9 mouse cellular contexts compared by ENCODE assay signal in genomic region chr9:75282830-75283229, GRCm38 (mm10). TPM values are rescaled to one million over a fixed set of nuclear protein-coding genes. Genes with fewer than 3 reads are reported as not detected.
DNase-seq lines count a peak whose midpoint lies in the region; ATAC-seq and TF ChIP-seq lines count a peak whose summit lies in the region.
"Had no signal": no experiment of that assay in that cellular context is flagged by ENCODE, and none has a peak within 500 bp of the region (broad histone marks: within the 10 kb centered on the region; RNA-seq: fewer than 3 reads in every experiment).

No protein-coding gene starts in this region.

- peak; percentile 50 for DNase-seq in hindbrain, embryonic 10.5 days (ENCODE audit: low spot score)
- DNase-seq in MEL-GATA-1-ER (ENCODE audit: extremely low read depth, low read depth), result peak; percentile 66
- DNase-seq in cerebellum, adult 2 months, result peak; percentile 81 to 82
- peak; percentile 60 to 69 for DNase-seq in layer of hippocampus, postnatal 10 days (ENCODE audit: low spot score in 2 of 2)
- DNase-seq in yolk sac, embryonic 10.5 days (ENCODE audit: low spot score), result peak; percentile 25

- no peak for TF ChIP-seq POLR2A in cerebellum, adult 2 months (IDR thresholded peaks at IDR 0.05; ENCODE audit: borderline replicate concordance, insufficient read depth, low read length)

- H3K9me3 ChIP-seq in hindbrain, embryonic 10.5 days, result no peaks in the 10 kb centered on the region
- no peaks in the 10 kb centered on the region for H3K9me3 ChIP-seq in hindbrain, embryonic 12.5 days (replicated peaks)
- no peaks in the 10 kb centered on the region for H3K9me3 ChIP-seq in midbrain, embryonic 15.5 days
- H3K9me3 ChIP-seq: embryonic facial prominence, embryonic 15.5 days had no signal

- peaks cover 7% of the 10 kb centered on the region for H3K4me1 ChIP-seq in hindbrain, embryonic 10.5 days (replicated peaks)
- no peaks in the 10 kb centered on the region for H3K4me1 ChIP-seq in hindbrain, embryonic 12.5 days
- H3K4me1 ChIP-seq in cerebellum, adult 2 months (ENCODE audit: control insufficient read depth, insufficient read depth, low read length), result peaks cover 17% of the 10 kb centered on the region; the same call in 1 of the 2 replicates
- no peaks in the 10 kb centered on the region for H3K4me1 ChIP-seq in midbrain, embryonic 15.5 days
- H3K4me1 ChIP-seq: embryonic facial prominence, embryonic 15.5 days had no signal

- H3K4me3 ChIP-seq in hindbrain, embryonic 10.5 days, result no peak overlapping the region
- no peak overlapping the region for H3K4me3 ChIP-seq in hindbrain, embryonic 12.5 days
- H3K4me3 ChIP-seq in cerebellum, adult 2 months (replicated peaks; ENCODE audit: insufficient read depth, low read depth, low read length), result no peak overlapping the region
- H3K4me3 ChIP-seq in midbrain, embryonic 15.5 days, result no peak overlapping the region
- H3K4me3 ChIP-seq: embryonic facial prominence, embryonic 15.5 days had no signal

- H3K27me3 ChIP-seq in hindbrain, embryonic 10.5 days (ENCODE audit: insufficient read depth, poor library complexity, severe bottlenecking), result peaks cover 8% of the 10 kb centered on the region; the same call in 1 of the 2 replicates
- no peaks in the 10 kb centered on the region for H3K27me3 ChIP-seq in hindbrain, embryonic 12.5 days
- H3K27me3 ChIP-seq in cerebellum, adult 2 months (ENCODE audit: control insufficient read depth, insufficient read depth, low read length), result no peaks in the 10 kb centered on the region
- H3K27me3 ChIP-seq in midbrain, embryonic 15.5 days (replicated peaks), result no peaks in the 10 kb centered on the region

- no peak overlapping the region for H3K27ac ChIP-seq in hindbrain, embryonic 10.5 days
- no peak overlapping the region for H3K27ac ChIP-seq in hindbrain, embryonic 12.5 days
- H3K27ac ChIP-seq in cerebellum, adult 2 months (ENCODE audit: insufficient read depth, low read length), result peak overlapping the region; percentile 65; the same call in 1 of the 2 replicates
- H3K27ac ChIP-seq in midbrain, embryonic 15.5 days, result no peak overlapping the region
- H3K27ac ChIP-seq: embryonic facial prominence, embryonic 15.5 days had no signal

- H3K9ac ChIP-seq in hindbrain, embryonic 12.5 days, result no peak overlapping the region
- no peak overlapping the region for H3K9ac ChIP-seq in midbrain, embryonic 15.5 days
- H3K9ac ChIP-seq: embryonic facial prominence, embryonic 15.5 days had no signal

- WGBS in hindbrain, embryonic 10.5 days, result 18% methylated on average over 3 of the region's 3 CpGs
- WGBS in hindbrain, embryonic 12.5 days, result 19% methylated on average over 3 of the region's 3 CpGs
- 8% methylated on average over 3 of the region's 3 CpGs for WGBS in cerebellum, adult 2 months
- WGBS in midbrain, embryonic 15.5 days, result 10% methylated on average over 3 of the region's 3 CpGs

- no peak for ATAC-seq in hindbrain, embryonic 12.5 days (ENCODE audit: low FRiP score)
- ATAC-seq in granulocyte monocyte progenitor cell, adult 5-6 weeks (replicated peaks; ENCODE audit: poor library complexity, severe bottlenecking), result peak; percentile 90
- ATAC-seq in midbrain, embryonic 15.5 days (replicated peaks), result peak; percentile 54; the same call in 1 of the 2 replicates

- H3K4me2 ChIP-seq in hindbrain, embryonic 12.5 days (replicated peaks), result no peak overlapping the region
- no peak overlapping the region for H3K4me2 ChIP-seq in midbrain, embryonic 15.5 days
- H3K4me2 ChIP-seq: embryonic facial prominence, embryonic 15.5 days had no signal

- H3K36me3 ChIP-seq in hindbrain, embryonic 10.5 days, result no peaks in the 10 kb centered on the region
- no peaks in the 10 kb centered on the region for H3K36me3 ChIP-seq in hindbrain, embryonic 12.5 days
- no peaks in the 10 kb centered on the region for H3K36me3 ChIP-seq in midbrain, embryonic 15.5 days (replicated peaks)
- H3K36me3 ChIP-seq: embryonic facial prominence, embryonic 15.5 days had no signal

- TF ChIP-seq CTCF in cerebellum, adult 2 months (IDR thresholded peaks at IDR 0.05; ENCODE audit: borderline replicate concordance, insufficient read depth, low read depth, low read length), result peak; percentile 94

RNA-seq across cellular contexts. Expression of gene Gnb5, which starts 23.3 kb away (rescaled TPM):
- 26.0 and 27.6 TPM in 2 replicates for polyA plus RNA-seq in hindbrain, embryonic 10.5 days (2016; fragmentation: Nextera tagmentation; extraction: Ambion mirVana)
- 33.4 and 35.3 TPM in 2 replicates for polyA plus RNA-seq in hindbrain, embryonic 12.5 days (2016; fragmentation: Nextera tagmentation; extraction: Ambion mirVana)
- polyA plus RNA-seq in cerebellum, adult 2 months (2012; rRNA removed), result 194 and 215 TPM in 2 replicates
- 4.1 and 5.0 TPM in 2 replicates for total RNA-seq in granulocyte monocyte progenitor cell, adult 5-6 weeks (2014; fragmentation: Nextera tagmentation)
- 2.7 and 2.8 TPM in 2 replicates for total RNA-seq in granulocyte monocyte progenitor cell, adult 5-6 weeks (2017)
- 100 to 1,000 TPM; 105 to 110 TPM for total RNA-seq in layer of hippocampus, postnatal 10 days (2021)
- 65.1 and 69.5 TPM in 2 replicates for polyA plus RNA-seq in midbrain, embryonic 15.5 days (2015; fragmentation: Nextera tagmentation; extraction: Ambion mirVana)

RNA-seq across cellular contexts. Expression of gene Myo5c, which starts 51.0 kb away (rescaled TPM):
- 0.52 and 1.6 TPM in 2 replicates for polyA plus RNA-seq in hindbrain, embryonic 10.5 days (2016; fragmentation: Nextera tagmentation; extraction: Ambion mirVana)
- polyA plus RNA-seq in hindbrain, embryonic 12.5 days (2016; fragmentation: Nextera tagmentation; extraction: Ambion mirVana), result 0.65 and 1.8 TPM in 2 replicates
- polyA plus RNA-seq in cerebellum, adult 2 months (2012; rRNA removed), result 3.9 and 4.1 TPM in 2 replicates
- not detected in 2 replicates for total RNA-seq in granulocyte monocyte progenitor cell, adult 5-6 weeks (2014; fragmentation: Nextera tagmentation)
- total RNA-seq in granulocyte monocyte progenitor cell, adult 5-6 weeks (2017), result not detected in 2 replicates
- under 1 TPM; 0.29 to 0.80 TPM for total RNA-seq in layer of hippocampus, postnatal 10 days (2021)
- polyA plus RNA-seq in midbrain, embryonic 15.5 days (2015; fragmentation: Nextera tagmentation; extraction: Ambion mirVana), result 0.32 and 0.56 TPM in 2 replicates

Comparison
In these comparisons a context has a peak if more than half of its experiments do, and no peak if none do; other contexts are left out.
1. DNase-seq: peak in every context shown above with its lines; median percentile 82 in cerebellum, adult 2 months; 66 in MEL-GATA-1-ER; 64 in layer of hippocampus, postnatal 10 days; 50 in hindbrain, embryonic 10.5 days; 25 in yolk sac, embryonic 10.5 days.